Mouse (Mus musculus): ENCODE measurements at regions not wholly inside any gene's neighbourhood (a gene's known extent, or its start where the extent isn't known, plus 50 kb on each side); places are given as distances from the start of the nearest gene placed in this dataset.

- TF ChIP-seq E2F4 (IDR thresholded peaks at IDR 0.05; ENCODE audit: insufficient replicate concordance, low read depth, low read length) (no peak), CTCF (conservative IDR thresholded peaks at IDR 0.05 in 1 of 2, IDR thresholded peaks at IDR 0.05 in 1 of 2; ENCODE audit: low read depth in 2 of 2, low read length in 2 of 2) (no peak), MEF2A (IDR thresholded peaks at IDR 0.05; ENCODE audit: borderline replicate concordance, low read depth, low read length) (no peak), HCFC1 (IDR thresholded peaks at IDR 0.05; ENCODE audit: low read depth, low read length) (no peak), UBTF (IDR thresholded peaks at IDR 0.05; ENCODE audit: low read depth, low read length) (no peak), MAX (IDR thresholded peaks at IDR 0.05; ENCODE audit: low read length) (no peak), MAFK (IDR thresholded peaks at IDR 0.05; ENCODE audit: insufficient replicate concordance, low read length) (no peak), TCF12 (IDR thresholded peaks at IDR 0.05; ENCODE audit: low read depth, low read length) (no peak), PAX5 (IDR thresholded peaks at IDR 0.05; ENCODE audit: low read length) (no peak), NRF1 (IDR thresholded peaks at IDR 0.05; ENCODE audit: low read depth, low read length) (no peak), EP300 (IDR thresholded peaks at IDR 0.05; ENCODE audit: low read length) (no peak), JUN (IDR thresholded peaks at IDR 0.05; ENCODE audit: insufficient read depth, low read depth, low read length) (no peak), CHD1 (IDR thresholded peaks at IDR 0.05; ENCODE audit: low read depth, low read length) (no peak)
Measured at GRCm38 (mm10) chr11:26721173-26721572, 127.4 kb upstream of the Vrk2 start.
